Mouse (Mus musculus) megakaryocyte, embryonic 14.5 days (primary cell): ENCODE results near the gene Commd1.

ENCODE experiments used
- FLI1 ChIP-seq: IDR thresholded peaks from 2 replicates; pipeline ENCODE4 v1.6.1; 2012; ENCODE audit warnings: low read length, inconsistent platforms, mixed read lengths
- GATA1 ChIP-seq: IDR thresholded peaks from 3 replicates; pipeline ENCODE4 v1.6.1; 2012; ENCODE audit warnings: mixed read lengths, low read length, inconsistent platforms, borderline replicate concordance

DNA sequence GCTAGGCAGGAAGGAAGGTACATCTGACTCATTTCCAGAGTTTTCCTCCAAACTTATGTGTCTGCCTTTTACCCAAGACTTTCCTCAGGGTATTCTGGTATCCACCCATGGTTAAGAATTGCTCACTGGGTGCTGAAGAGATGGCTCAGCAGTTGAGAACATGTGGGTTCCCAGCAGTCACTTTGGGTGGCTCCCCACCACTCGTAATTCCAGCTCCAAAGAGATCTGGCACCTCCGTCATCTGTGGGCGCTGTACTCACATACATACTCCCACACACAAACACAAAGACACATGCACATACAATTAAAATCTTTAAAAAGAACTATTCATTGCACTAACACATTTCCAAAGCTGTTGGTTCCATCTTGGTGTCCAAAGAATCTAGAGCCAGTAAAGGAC is 93.0 kb downstream of the Commd1 start:
- TF ChIP-seq GATA1 = no peak
- TF ChIP-seq FLI1 = no peak
